Mouse (Mus musculus) thymus, postnatal 25 days (tissue): Measurements from ENCODE around the gene Wdfy2.
"Not testable (repeated sequence)": the region's sequence is repeated elsewhere in the genome, so short reads cannot be mapped to it uniquely, and the experiment has no call there.

Source experiments
- DNase-seq: peaks from one replicate; pipeline ENCODE4 v3.0.0; 2022

Gene Wdfy2

GRCm38 (mm10) chr14:62880084-62880851 is 42.8 kb downstream of the Wdfy2 start:
- DNase-seq = no peak

- peak; percentile 30 for DNase-seq
Observed at GRCm38 (mm10) chr14:62882061-62882614, 44.7 kb downstream of the Wdfy2 start.

- no peak for DNase-seq
Observed at GRCm38 (mm10) chr14:62883551-62883950, 46.1 kb downstream of the Wdfy2 start.

GRCm38 (mm10) chr14:62884171-62884570 is 46.7 kb downstream of the Wdfy2 start:
- DNase-seq = no peak

GRCm38 (mm10) chr14:62884639-62885038 is 47.2 kb downstream of the Wdfy2 start:
- no peak for DNase-seq

- DNase-seq = no peak
Observed at GRCm38 (mm10) chr14:62885146-62885545, 47.7 kb downstream of the Wdfy2 start.

GRCm38 (mm10) chr14:62891401-62891800 is 53.9 kb downstream of the Wdfy2 start:
- no peak for DNase-seq

GRCm38 (mm10) chr14:62892771-62893641 is 55.5 kb downstream of the Wdfy2 start:
- DNase-seq = no peak

GRCm38 (mm10) chr14:62893642-62894180 is 56.2 kb downstream of the Wdfy2 start:
- not testable (repeated sequence) for DNase-seq

- no peak for DNase-seq
Observed at GRCm38 (mm10) chr14:62894924-62895840, 57.7 kb downstream of the Wdfy2 start.

- DNase-seq = no peak
Observed at GRCm38 (mm10) chr14:62898061-62898460, 60.6 kb downstream of the Wdfy2 start.

- DNase-seq = no peak
Observed at GRCm38 (mm10) chr14:62907888-62908287, 70.4 kb downstream of the Wdfy2 start.

GRCm38 (mm10) chr14:62908550-62908949 is 71.1 kb downstream of the Wdfy2 start:
- DNase-seq = no peak

GRCm38 (mm10) chr14:62910859-62911258 is 73.4 kb downstream of the Wdfy2 start:
- DNase-seq = no peak

- DNase-seq = no peak
Observed at GRCm38 (mm10) chr14:62915146-62915685, 77.7 kb downstream of the Wdfy2 start.

- DNase-seq = no peak
Observed at GRCm38 (mm10) chr14:62916488-62917034, 79.1 kb downstream of the Wdfy2 start.

GRCm38 (mm10) chr14:62921401-62921800 is 83.9 kb downstream of the Wdfy2 start:
- no peak for DNase-seq

- DNase-seq = no peak
Observed at GRCm38 (mm10) chr14:62922637-62923036, 85.2 kb downstream of the Wdfy2 start.

- DNase-seq = peak; percentile 26
Observed at GRCm38 (mm10) chr14:62924800-62925199, 87.3 kb downstream of the Wdfy2 start.

- DNase-seq = peak; percentile 13
Observed at GRCm38 (mm10) chr14:62928101-62928541, 90.6 kb downstream of the Wdfy2 start.

- no peak for DNase-seq
Observed at GRCm38 (mm10) chr14:62935361-62935760, 97.9 kb downstream of the Wdfy2 start.
